Mouse (Mus musculus) spleen, adult 2 months (tissue): Measurements from ENCODE around the gene Gabpb2. TPM values are rescaled to one million over a fixed set of nuclear protein-coding genes. Genes with fewer than 3 reads are reported as not detected.
"Not testable (repeated sequence)": the region's sequence is repeated elsewhere in the genome, so short reads cannot be mapped to it uniquely, and the experiment has no call there.

Source experiments
- DNase-seq, 2 experiments: peaks; one replicate each; pipeline versions ENCODE4 v3.0.0 to v3.0.0-alpha.2; 2012 to 2021; ENCODE audit warnings: low spot score in 2 of 2, low read depth in 1 of 2
- H3K27ac ChIP-seq: fragments of 200-500 bp; 2 replicates; pipeline ENCODE4 v1.5.1; 2012; ENCODE audit warnings: low read length, inconsistent platforms; ENCODE audit not compliant: insufficient read depth
- H3K27me3 ChIP-seq: fragments of 200-500 bp; 2 replicates; pipeline ENCODE4 v1.6.1; 2012; ENCODE audit warnings: mild to moderate bottlenecking, moderate library complexity, low read length, inconsistent platforms; ENCODE audit not compliant: control insufficient read depth, insufficient read depth
- H3K36me3 ChIP-seq: fragments of 200-500 bp; 2 replicates; pipeline ENCODE4 v1.6.1; 2012; ENCODE audit warnings: mild to moderate bottlenecking, low read length, inconsistent platforms; ENCODE audit not compliant: control insufficient read depth, insufficient read depth
- H3K4me1 ChIP-seq: fragments of 200-500 bp; 2 replicates; pipeline ENCODE4 v1.6.1; 2011; ENCODE audit warnings: inconsistent platforms; ENCODE audit not compliant: control insufficient read depth, insufficient read depth, insufficient read length
- H3K4me3 ChIP-seq: fragments of 200-500 bp; 2 replicates; pipeline ENCODE4 v1.5.1; 2011; ENCODE audit warnings: mild to moderate bottlenecking, inconsistent platforms; ENCODE audit not compliant: insufficient read depth, insufficient read length; ENCODE audit errors: extremely low read depth
- CTCF ChIP-seq: fragments of 200-500 bp; IDR thresholded peaks from 2 replicates; pipeline ENCODE4 v1.5.1; 2011; ENCODE audit warnings: mild to moderate bottlenecking, inconsistent platforms; ENCODE audit not compliant: insufficient read depth, insufficient read length, insufficient replicate concordance; ENCODE audit errors: extremely low read depth
- POLR2A ChIP-seq: fragments of 200-500 bp; IDR thresholded peaks from 2 replicates; pipeline ENCODE4 v1.6.1; 2011; ENCODE audit warnings: low read depth, low read length, inconsistent platforms
- WGBS: fragments of 180-500 bp; shearing (Covaris S2); methylation state at CpG from one replicate; pipeline ENCODE4 v1.1.7; 2018; 5-methylcytosine and 5-hydroxymethylcytosine counted together
- polyA plus RNA-seq: library from polyadenylated mRNA; depleted of rRNA; stranded (reverse); fragments of >200 nt; gene quantifications from 2 replicates; pipeline ENCODE4 v1.2.3, GENCODE M21; 2012

Gabpb2 gene
- polyA plus RNA-seq, 1 experiment, result 17.0 TPM

DNA sequence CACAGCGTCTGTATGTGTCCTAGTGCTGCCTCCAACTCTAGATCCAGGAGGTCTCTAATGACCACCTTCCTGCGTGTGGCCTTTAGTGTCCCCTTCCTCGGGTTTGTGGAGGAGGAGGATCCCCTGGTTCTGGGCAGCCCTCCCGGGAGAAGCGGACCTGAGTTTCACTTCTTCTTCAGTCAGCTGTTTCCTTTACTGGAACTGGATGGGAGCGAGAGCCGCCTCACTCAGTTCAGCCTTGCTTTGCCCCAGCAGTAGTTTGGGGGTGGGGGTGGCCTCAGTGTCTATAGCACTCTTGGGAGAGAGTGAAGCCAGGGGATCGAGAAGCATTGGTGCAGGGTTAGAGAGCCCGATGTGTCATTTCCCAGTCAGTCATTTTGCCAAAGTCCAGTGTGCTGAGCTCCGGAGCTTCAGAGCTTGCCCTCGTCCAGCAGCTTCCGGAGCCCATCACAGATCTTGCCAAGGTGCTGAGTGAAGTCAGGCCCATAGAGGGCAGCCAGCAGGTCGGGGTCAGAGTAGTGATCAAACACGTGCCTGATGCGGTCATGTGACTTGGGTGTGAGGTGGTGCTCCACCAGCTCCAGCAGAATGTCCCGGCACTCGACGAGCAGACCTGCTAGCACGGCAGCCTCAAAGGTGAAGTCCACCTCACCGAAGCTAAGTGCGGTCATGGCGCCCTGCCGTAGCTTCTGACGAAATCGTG lies 78.0 kb downstream of the Gabpb2 start:
- H3K27me3 ChIP-seq, result no peaks in the 10 kb centered on the region
- peak overlapping the region; percentile 64 for H3K27ac ChIP-seq
- WGBS, result 62% methylated on average over 25 of the region's 25 CpGs
- no peak for TF ChIP-seq POLR2A
- H3K4me3 ChIP-seq, result peak overlapping the region; percentile 35; the same call in 1 of the 2 replicates
- H3K36me3 ChIP-seq, result peaks cover 12% of the 10 kb centered on the region
- peak in 1 of 2 experiments; percentile 27 for DNase-seq
- H3K4me1 ChIP-seq, result peaks cover 32% of the 10 kb centered on the region; the same call in 1 of the 2 replicates

DNA sequence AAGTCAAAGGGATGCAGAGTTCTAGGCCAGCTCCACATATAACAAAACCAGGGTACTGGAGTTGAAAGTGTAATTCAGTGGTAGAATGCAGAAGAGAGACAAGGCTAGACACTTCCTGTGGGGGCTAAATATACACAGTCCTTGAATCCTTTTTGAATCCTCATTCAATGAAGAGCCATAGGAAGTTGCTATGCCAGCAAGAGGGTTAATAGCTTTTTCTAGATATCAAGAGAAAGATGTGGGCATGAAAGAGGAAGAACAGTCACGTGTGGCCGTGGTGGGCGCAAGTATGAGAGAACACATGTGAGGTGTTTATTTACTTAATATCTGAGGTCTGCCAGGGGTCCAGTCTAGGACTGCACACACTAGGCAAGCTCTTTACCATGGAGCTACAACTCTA lies 81.4 kb downstream of the Gabpb2 start:
- WGBS, result 23% methylated on average over 3 of the region's 3 CpGs
- no peak for TF ChIP-seq POLR2A
- TF ChIP-seq CTCF, result no peak
- H3K4me3 ChIP-seq, result no peak overlapping the region
- H3K36me3 ChIP-seq, result peaks cover 12% of the 10 kb centered on the region
- peaks cover 36% of the 10 kb centered on the region for H3K4me1 ChIP-seq
- DNase-seq, result peak in 1 of 2 experiments; percentile 37
- peak overlapping the region; percentile 71 for H3K27ac ChIP-seq
- H3K27me3 ChIP-seq, result no peaks in the 10 kb centered on the region

DNA sequence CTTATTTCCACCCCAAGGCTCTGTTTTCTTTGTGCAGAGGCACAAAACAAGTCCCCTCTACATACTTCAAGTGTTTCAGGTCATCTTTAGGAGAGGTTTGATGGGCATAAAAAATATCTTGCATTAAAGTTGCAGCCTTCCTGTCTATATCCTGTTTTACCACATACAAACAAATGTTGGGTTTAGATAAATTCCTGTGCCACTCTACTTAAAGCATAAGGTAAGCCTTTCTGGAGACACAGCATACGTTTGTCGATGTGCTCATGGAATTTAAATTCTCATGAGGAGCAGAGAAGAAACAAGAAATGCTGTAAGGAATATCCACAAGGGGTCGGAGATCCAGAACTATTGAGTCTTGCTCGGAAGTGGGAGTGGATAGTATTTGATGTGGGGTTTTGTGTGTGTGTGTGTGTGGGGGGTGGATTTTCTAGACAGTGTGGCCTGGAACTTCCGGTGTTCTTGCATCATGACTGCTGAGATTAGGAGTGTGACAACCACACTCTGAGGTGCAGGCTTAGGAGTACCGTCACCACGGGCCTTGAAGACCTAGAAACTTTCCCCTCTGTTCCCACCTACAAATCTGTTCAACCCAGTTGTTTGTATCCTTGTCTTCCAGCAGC lies 82.2 kb downstream of the Gabpb2 start:
- DNase-seq, result peak in 1 of 2 experiments; percentile 27
- H3K27ac ChIP-seq, result peak overlapping the region; percentile 71
- H3K27me3 ChIP-seq, result no peaks in the 10 kb centered on the region
- H3K36me3 ChIP-seq, result peaks cover 12% of the 10 kb centered on the region
- H3K4me1 ChIP-seq, result peaks cover 35% of the 10 kb centered on the region
- TF ChIP-seq POLR2A (0 out of 2 replicates have a peak, but pooled peaks have one; percentile 9), CTCF (no peak)
- 19% methylated on average over 7 of the region's 7 CpGs for WGBS
- peak overlapping the region; percentile 11; the same call in 1 of the 2 replicates for H3K4me3 ChIP-seq

DNA sequence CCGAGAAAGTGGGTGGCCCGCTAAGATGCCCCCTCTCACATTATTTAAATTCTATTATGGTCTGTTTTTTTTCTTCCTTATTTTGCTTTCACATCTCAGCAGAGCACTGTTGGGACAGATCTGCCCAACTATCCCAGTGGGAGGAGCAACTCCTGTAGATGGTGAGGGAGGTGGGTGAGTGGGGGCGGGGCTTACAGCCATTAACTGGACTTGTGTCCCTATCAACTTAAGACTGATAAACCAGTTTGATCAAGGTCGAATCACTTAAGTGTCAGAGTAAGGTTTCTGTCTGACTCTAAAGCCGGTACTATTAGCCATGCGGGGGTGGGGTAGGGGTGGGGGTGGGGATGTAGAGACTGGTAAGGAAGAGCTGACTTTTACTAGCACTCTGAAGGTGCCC lies 82.7 kb downstream of the Gabpb2 start:
- peak overlapping the region; percentile 47 for H3K4me3 ChIP-seq
- no peaks in the 10 kb centered on the region for H3K27me3 ChIP-seq
- peaks cover 9% of the 10 kb centered on the region for H3K36me3 ChIP-seq
- H3K27ac ChIP-seq, result peak overlapping the region; percentile 71
- H3K4me1 ChIP-seq, result peaks cover 30% of the 10 kb centered on the region
- peak in 1 of 2 experiments; percentile 49 for DNase-seq
- TF ChIP-seq POLR2A (no peak), CTCF (no peak)
- 3% methylated on average over 6 of the region's 6 CpGs for WGBS

DNA sequence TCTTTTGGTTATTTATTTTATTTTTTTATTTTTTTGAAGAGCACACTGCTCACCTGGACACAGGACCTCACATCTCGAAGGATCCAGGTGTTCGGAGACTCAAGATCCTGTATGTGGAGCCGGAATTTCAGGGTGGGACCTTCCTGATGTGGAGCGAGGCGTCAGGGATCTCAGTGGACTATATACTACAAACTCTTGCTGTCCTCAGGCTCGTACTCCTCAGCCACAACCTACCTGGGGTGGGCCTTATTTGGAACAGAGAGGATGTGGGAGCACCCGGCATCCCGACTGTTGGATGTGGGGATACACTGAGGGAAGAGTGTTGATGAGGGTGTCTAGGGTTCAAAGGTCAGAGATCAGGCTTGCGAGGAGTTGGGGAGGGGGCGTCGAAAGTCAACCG lies 83.6 kb downstream of the Gabpb2 start:
- H3K4me3 ChIP-seq, H3K27me3 ChIP-seq, DNase-seq, H3K36me3 ChIP-seq, H3K27ac ChIP-seq: not testable (repeated sequence)
- no CpG with 5 or more reads among the region's 12 CpGs for WGBS
- H3K4me1 ChIP-seq, result peaks cover 22% of the 10 kb centered on the region

DNA sequence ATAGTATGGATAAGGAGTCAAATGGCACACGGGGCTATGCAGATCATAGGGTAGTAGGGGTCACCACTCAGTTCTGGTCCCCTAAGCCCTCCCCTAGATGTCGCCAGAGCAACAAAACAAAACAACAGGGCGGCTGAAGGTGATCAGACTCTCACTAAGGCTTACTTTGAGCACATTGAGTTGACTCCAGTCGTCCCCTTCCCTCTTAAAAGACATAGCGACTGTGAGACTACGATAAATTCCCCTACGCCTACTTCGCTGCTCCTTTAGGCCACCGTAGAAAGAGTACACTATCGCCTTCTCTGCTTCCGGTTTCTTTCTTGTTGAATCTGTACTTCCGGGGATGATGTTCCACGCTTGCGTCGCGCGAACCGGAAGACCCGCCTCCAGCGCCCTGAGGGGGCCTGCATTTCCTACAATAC lies 84.0 kb downstream of the Gabpb2 start, which contains the start of the genes Scnm1 and Lysmd1:
Gene Scnm1, minus strand, starts transcription at position 332 of the 422 bp plus-strand sequence.
Gene Lysmd1, plus strand, starts transcription at position 409 of the 422 bp plus-strand sequence.
- Histone ChIP-seq H3K27ac (peak within 1 kb of the TSS; percentile 76), H3K36me3 (peaks cover 5% of the 10 kb centered on the region; the same call in 1 of the 2 replicates), H3K4me1 (peaks cover 22% of the 10 kb centered on the region), H3K4me3 (peak within 1 kb of the TSS; percentile 89), H3K27me3 (no peaks in the 10 kb centered on the region)
- TF ChIP-seq POLR2A, result no peak
- TF ChIP-seq CTCF, result no peak
- DNase-seq, result peak; percentile 87 to 92
- under 1% methylated on average over 20 of the region's 20 CpGs for WGBS

DNA sequence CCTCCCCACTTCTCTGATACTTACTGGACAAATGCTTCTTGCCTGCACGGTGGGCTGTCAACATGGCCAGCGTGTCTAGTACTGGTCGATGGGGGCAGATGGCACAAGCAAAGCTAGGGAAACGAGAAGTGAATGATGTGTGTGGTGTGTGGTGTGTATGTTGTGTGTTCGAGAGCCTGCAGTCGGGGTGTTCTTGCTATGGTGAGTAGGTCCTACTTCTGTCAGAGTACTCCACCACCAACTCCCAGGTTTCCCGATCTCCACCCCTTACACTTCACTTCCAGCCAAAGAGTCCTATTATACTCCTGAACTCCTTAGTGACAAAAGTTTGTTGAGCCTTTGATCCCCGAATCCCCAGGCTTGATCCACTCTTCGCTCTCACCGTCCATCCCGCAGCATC lies 84.5 kb downstream of the Gabpb2 start:
- 61% methylated on average over 11 of the region's 11 CpGs for WGBS
- Histone ChIP-seq H3K27ac (no peak overlapping the region; the same call in 1 of the 2 replicates), H3K27me3 (no peaks in the 10 kb centered on the region), H3K4me1 (peaks cover 22% of the 10 kb centered on the region), H3K36me3 (peaks cover 5% of the 10 kb centered on the region; the same call in 1 of the 2 replicates), H3K4me3 (peak overlapping the region; percentile 89)
- TF ChIP-seq CTCF (no peak), POLR2A (no peak)
- no peak for DNase-seq

DNA sequence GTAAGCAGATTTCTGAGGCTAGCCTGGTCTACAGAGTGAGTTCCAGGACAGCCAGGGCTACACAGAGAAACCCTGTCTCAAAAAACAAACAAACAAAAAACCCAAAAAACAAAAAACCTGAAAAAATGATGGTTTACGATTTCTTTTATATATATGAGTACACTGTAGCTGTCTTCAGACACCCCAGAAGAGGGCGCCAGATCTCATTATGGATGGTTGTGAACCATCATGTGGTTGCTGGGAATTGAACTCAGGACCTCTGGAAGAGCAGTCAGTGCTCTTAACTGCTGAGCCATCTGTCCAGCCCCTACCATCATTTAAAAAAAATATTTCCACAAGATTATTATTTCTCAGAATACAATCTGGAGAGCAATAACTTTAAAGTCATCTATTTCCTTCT lies 85.3 kb downstream of the Gabpb2 start:
- not testable (repeated sequence) for H3K27ac ChIP-seq, H3K36me3 ChIP-seq, H3K27me3 ChIP-seq, DNase-seq, H3K4me3 ChIP-seq
- peaks cover 19% of the 10 kb centered on the region for H3K4me1 ChIP-seq
- 84% methylated on average over 2 of the region's 2 CpGs for WGBS
